In the genomic region with DNA sequence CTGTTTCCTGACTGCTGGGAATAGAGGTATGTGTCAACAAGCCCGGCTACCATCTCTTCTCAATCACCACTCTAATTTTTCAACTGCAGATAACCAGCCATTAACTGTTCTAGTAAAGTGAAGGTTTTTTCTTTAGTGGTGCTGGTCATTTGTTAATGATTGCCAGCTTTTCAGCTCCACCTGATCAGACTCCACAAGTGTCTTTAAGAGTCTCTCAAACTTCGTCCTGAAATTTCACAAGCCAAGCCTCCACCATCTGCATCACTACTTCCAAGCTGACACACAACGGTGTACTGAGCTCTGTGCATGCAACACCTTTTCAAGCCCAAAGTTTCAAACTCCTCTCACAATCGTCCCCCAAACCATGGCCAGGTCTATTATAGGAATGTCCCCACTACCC, we compare ENCODE assay signal across 24 mouse cellular contexts. TPM values are rescaled to one million over a fixed set of nuclear protein-coding genes. Genes with fewer than 3 reads are reported as not detected.
DNase-seq lines count a peak whose midpoint lies in the region; ATAC-seq and TF ChIP-seq lines count a peak whose summit lies in the region.
"Had no signal": no experiment of that assay in that cellular context is flagged by ENCODE, and none has a peak within 500 bp of the region (broad histone marks: within the 10 kb centered on the region; RNA-seq: fewer than 3 reads in every experiment).

No protein-coding gene starts in this region.

- H3K4me3 ChIP-seq in MEL (ENCODE audit: control insufficient read depth in 1 of 2, insufficient read depth in 1 of 2, low read depth in 2 of 2, low read length in 2 of 2) = no peak overlapping the region
- H3K4me3 ChIP-seq in kidney, embryonic 16.5 days (ENCODE audit: low read length) = no peak overlapping the region
- no peak overlapping the region for H3K4me3 ChIP-seq in lung, postnatal 0 days (ENCODE audit: low read depth, low read length)
- no peak overlapping the region for H3K4me3 ChIP-seq in left cerebral cortex, adult 2 months
- H3K4me3 ChIP-seq in hindbrain, embryonic 13.5 days = no peak overlapping the region
- H3K4me3 ChIP-seq: embryonic facial prominence, embryonic 10.5 days; heart, adult 2 months; hindbrain, embryonic 12.5 days; limb, embryonic 13.5 days; liver, embryonic 13.5 days; midbrain, embryonic 10.5 days had no signal

- no peak for TF ChIP-seq CTCF in MEL (IDR thresholded peaks at IDR 0.05 in 2 of 3, conservative IDR thresholded peaks at IDR 0.05 in 1 of 3; ENCODE audit: control insufficient read depth in 1 of 3, insufficient read depth in 1 of 3, low read depth in 2 of 3, low read length in 3 of 3, poor library complexity in 1 of 3, severe bottlenecking in 1 of 3)
- TF ChIP-seq CTCF in lung, postnatal 0 days (IDR thresholded peaks at IDR 0.05) = no peak
- no peak for TF ChIP-seq CTCF in left cerebral cortex, adult 2 months (IDR thresholded peaks at IDR 0.05)

- no peaks in the 10 kb centered on the region; a peak in 1 of 4 replicates for H3K36me3 ChIP-seq in MEL (ENCODE audit: control insufficient read depth in 1 of 2, insufficient read depth in 2 of 2, low read length in 2 of 2)
- H3K36me3 ChIP-seq in kidney, embryonic 16.5 days (ENCODE audit: insufficient read depth, low read length) = no peaks in the 10 kb centered on the region
- H3K36me3 ChIP-seq in lung, postnatal 0 days (ENCODE audit: insufficient read depth, low read length) = 0 out of 2 replicates have a peak, but pooled peaks cover under 1% of the 10 kb centered on the region
- H3K36me3 ChIP-seq in hindbrain, embryonic 13.5 days = peaks cover 1% of the 10 kb centered on the region; the same call in 1 of the 2 replicates
- H3K36me3 ChIP-seq: hindbrain, embryonic 12.5 days had no signal

- no peak for TF ChIP-seq RAD21 in MEL (IDR thresholded peaks at IDR 0.05; ENCODE audit: low read depth, low read length)

- intact Hi-C loops in left cerebral cortex, adult 2 months (cut with DNase I) = no loop called here

- 81% methylated on average over 4 of the region's 4 CpGs for WGBS in kidney, embryonic 16.5 days
- WGBS in lung, postnatal 0 days = 49% methylated on average over 4 of the region's 4 CpGs
- 89% methylated on average over 4 of the region's 4 CpGs for WGBS in hindbrain, embryonic 13.5 days

- H3K79me2 ChIP-seq in MEL (ENCODE audit: control insufficient read depth, insufficient read depth, low read length, poor library complexity) = no peaks in the 10 kb centered on the region

- H3K4me1 ChIP-seq in MEL (ENCODE audit: control insufficient read depth in 1 of 2, insufficient read depth in 2 of 2, low read length in 2 of 2) = peaks cover 0 to 2% of the 10 kb centered on the region in 2 experiments; a peak in 1 of 4 replicates
- peaks cover 3% of the 10 kb centered on the region for H3K4me1 ChIP-seq in kidney, embryonic 16.5 days (ENCODE audit: insufficient read depth, low read length)
- H3K4me1 ChIP-seq in lung, postnatal 0 days (ENCODE audit: insufficient read depth, low read depth, low read length) = peaks cover 9% of the 10 kb centered on the region; the same call in 1 of the 2 replicates
- peaks cover 2% of the 10 kb centered on the region; the same call in 1 of the 2 replicates for H3K4me1 ChIP-seq in hindbrain, embryonic 13.5 days (replicated peaks)
- H3K4me1 ChIP-seq: hindbrain, embryonic 12.5 days; limb, embryonic 13.5 days had no signal

- no peak overlapping the region for H3K9ac ChIP-seq in MEL (ENCODE audit: control insufficient read depth, low read depth, low read length, poor library complexity, severe bottlenecking)
- H3K9ac ChIP-seq in kidney, embryonic 16.5 days (replicated peaks; ENCODE audit: low read length) = no peak overlapping the region
- no peak overlapping the region for H3K9ac ChIP-seq in lung, postnatal 0 days (replicated peaks; ENCODE audit: low read depth)
- H3K9ac ChIP-seq in hindbrain, embryonic 13.5 days = no peak overlapping the region
- H3K9ac ChIP-seq: hindbrain, embryonic 12.5 days; limb, embryonic 13.5 days; liver, embryonic 13.5 days had no signal

- no peaks in the 10 kb centered on the region for H3K9me3 ChIP-seq in MEL (replicated peaks; ENCODE audit: insufficient read depth, low read length)
- no peaks in the 10 kb centered on the region for H3K9me3 ChIP-seq in kidney, embryonic 16.5 days (ENCODE audit: low read length)
- no peaks in the 10 kb centered on the region for H3K9me3 ChIP-seq in lung, postnatal 0 days (ENCODE audit: low read length)
- H3K9me3 ChIP-seq in hindbrain, embryonic 13.5 days = no peaks in the 10 kb centered on the region
- H3K9me3 ChIP-seq: embryonic facial prominence, embryonic 10.5 days; hindbrain, embryonic 12.5 days; limb, embryonic 13.5 days; liver, embryonic 13.5 days; midbrain, embryonic 10.5 days had no signal

- no peaks in the 10 kb centered on the region for H3K27me3 ChIP-seq in MEL (ENCODE audit: control insufficient read depth in 1 of 2, insufficient read depth in 2 of 2, low read length in 2 of 2)
- H3K27me3 ChIP-seq in kidney, embryonic 16.5 days (ENCODE audit: insufficient read depth, low read length) = no peaks in the 10 kb centered on the region
- no peaks in the 10 kb centered on the region for H3K27me3 ChIP-seq in lung, postnatal 0 days (replicated peaks; ENCODE audit: insufficient read depth, low read length)
- no peaks in the 10 kb centered on the region for H3K27me3 ChIP-seq in hindbrain, embryonic 13.5 days
- H3K27me3 ChIP-seq: hindbrain, embryonic 12.5 days; limb, embryonic 13.5 days; liver, embryonic 13.5 days had no signal

- no peak for TF ChIP-seq EP300 in MEL (IDR thresholded peaks at IDR 0.05; ENCODE audit: low read depth in 1 of 2, low read length in 2 of 2)
- TF ChIP-seq EP300 in lung, postnatal 0 days (IDR thresholded peaks at IDR 0.05) = peak; percentile 66

- peak; percentile 14 for DNase-seq in kidney, adult 11 months
- DNase-seq in kidney, postnatal 10 days = no peak
- no peak for DNase-seq in MEL (ENCODE audit: low read depth, low spot score)
- DNase-seq in lung, postnatal 0 days (ENCODE audit: low spot score) = peak; percentile 85
- no peak for DNase-seq in embryo, embryonic 9.5 days (ENCODE audit: extremely low spot score)
- DNase-seq in left cerebral cortex, adult 2 months (ENCODE audit: extremely low spot score in 1 of 2, low spot score in 2 of 2) = no peak
- DNase-seq: adrenal gland, postnatal 25 days; cerebellum, adult 9-11 months; gastrocnemius, postnatal 36 days; heart, adult 2 months; layer of hippocampus, postnatal 36 days; liver, embryonic 13.5 days; right cerebral cortex, postnatal 4 days; thymus, adult 18-20 months; thymus, postnatal 36 days had no signal

- peak; percentile 46 for ATAC-seq in kidney, embryonic 16.5 days (ENCODE audit: low FRiP score, low TSS enrichment)
- ATAC-seq in lung, postnatal 0 days = peak; percentile 80
- ATAC-seq in hindbrain, embryonic 13.5 days (ENCODE audit: low FRiP score) = no peak
- ATAC-seq: forebrain, embryonic 16.5 days; inflammation-experienced regulatory T-cells, adult 6 months had no signal

- no peak overlapping the region for H3K4me2 ChIP-seq in kidney, embryonic 16.5 days (replicated peaks; ENCODE audit: low read depth, low read length)
- H3K4me2 ChIP-seq in lung, postnatal 0 days (replicated peaks; ENCODE audit: low read depth, low read length) = no peak overlapping the region
- no peak overlapping the region for H3K4me2 ChIP-seq in hindbrain, embryonic 13.5 days
- H3K4me2 ChIP-seq: hindbrain, embryonic 12.5 days; limb, embryonic 13.5 days; liver, embryonic 13.5 days had no signal

- no peak for TF ChIP-seq POLR2A in MEL (IDR thresholded peaks at IDR 0.05; ENCODE audit: control insufficient read depth in 1 of 2, insufficient read depth in 1 of 2, low read depth in 1 of 2, low read length in 2 of 2, poor library complexity in 1 of 2)

- no peak overlapping the region for H3K27ac ChIP-seq in MEL (ENCODE audit: control insufficient read depth, low read depth, low read length)
- peak overlapping the region; percentile 22; the same call in 1 of the 2 replicates for H3K27ac ChIP-seq in kidney, embryonic 16.5 days (ENCODE audit: low read length)
- H3K27ac ChIP-seq in lung, postnatal 0 days (ENCODE audit: low read length) = peak overlapping the region; percentile 66
- no peak overlapping the region for H3K27ac ChIP-seq in left cerebral cortex, adult 2 months
- no peak overlapping the region for H3K27ac ChIP-seq in hindbrain, embryonic 13.5 days
- H3K27ac ChIP-seq: embryonic facial prominence, embryonic 10.5 days; heart, adult 2 months; hindbrain, embryonic 12.5 days; limb, embryonic 13.5 days; liver, embryonic 13.5 days; midbrain, embryonic 10.5 days had no signal

TF ChIP-seq in MEL, 35 proteins besides CTCF, POLR2A, EP300 and RAD21:
- TF ChIP-seq MXI1 (IDR thresholded peaks at IDR 0.05; ENCODE audit: low read depth, low read length) = no peak
- 0 out of 2 replicates have a peak, but pooled peaks have one; percentile 15 for TF ChIP-seq GABPA (IDR thresholded peaks at IDR 0.05; ENCODE audit: low read depth, low read length)

RNA-seq across cellular contexts. Expression of a gene that starts 5.7 kb away (rescaled TPM):
- 393 and 439 TPM in 2 replicates for total RNA-seq in MEL (2012; rRNA removed)
- polyA plus RNA-seq in MEL (2012; ENCODE audit: insufficient read depth in 1 of 2, insufficient read length in 2 of 2, low read depth in 1 of 2, low replicate concordance in 2 of 2, missing spikeins in 1 of 2) = 100 to 1,000 TPM in 1 of 2 experiments, not detected in 1; 381 TPM
- 692 and 698 TPM in 2 replicates for polyA plus RNA-seq in kidney, embryonic 16.5 days (2015; fragmentation: Nextera tagmentation; extraction: Ambion mirVana)
- 593 and 634 TPM in 2 replicates for polyA plus RNA-seq in lung, postnatal 0 days (2015; fragmentation: Nextera tagmentation; extraction: Ambion mirVana)
- total RNA-seq in left cerebral cortex, adult 2 months (2021) = 100 to 1,000 TPM; 343 to 356 TPM
- 826 and 836 TPM in 2 replicates for polyA plus RNA-seq in hindbrain, embryonic 13.5 days (2015; fragmentation: Nextera tagmentation; extraction: Ambion mirVana)

RNA-seq across cellular contexts. Expression of a gene that starts 28.0 kb away (rescaled TPM):
- total RNA-seq in MEL (2012; rRNA removed) = 19.3 and 21.9 TPM in 2 replicates
- 10 to 100 TPM in 1 of 2 experiments, not detected in 1; 25.8 TPM for polyA plus RNA-seq in MEL (2012; ENCODE audit: insufficient read depth in 1 of 2, insufficient read length in 2 of 2, low read depth in 1 of 2, low replicate concordance in 2 of 2, missing spikeins in 1 of 2)
- 81.4 and 86.2 TPM in 2 replicates for polyA plus RNA-seq in kidney, embryonic 16.5 days (2015; fragmentation: Nextera tagmentation; extraction: Ambion mirVana)
- polyA plus RNA-seq in lung, postnatal 0 days (2015; fragmentation: Nextera tagmentation; extraction: Ambion mirVana) = 129 and 140 TPM in 2 replicates
- 100 to 1,000 TPM; 263 to 274 TPM for total RNA-seq in left cerebral cortex, adult 2 months (2021)
- polyA plus RNA-seq in hindbrain, embryonic 13.5 days (2015; fragmentation: Nextera tagmentation; extraction: Ambion mirVana) = 106 and 112 TPM in 2 replicates

RNA-seq across cellular contexts. Expression of a gene that starts 46.7 kb away (rescaled TPM):
- 0.07 TPM in 1 of 2 replicates, not detected in the other for total RNA-seq in MEL (2012; rRNA removed)
- polyA plus RNA-seq in MEL (2012; ENCODE audit: insufficient read depth in 1 of 2, insufficient read length in 2 of 2, low read depth in 1 of 2, low replicate concordance in 2 of 2, missing spikeins in 1 of 2) = under 1 TPM in 1 of 2 experiments, not detected in 1; 0.13 TPM
- 29.5 and 33.0 TPM in 2 replicates for polyA plus RNA-seq in kidney, embryonic 16.5 days (2015; fragmentation: Nextera tagmentation; extraction: Ambion mirVana)
- 11.5 and 13.3 TPM in 2 replicates for polyA plus RNA-seq in lung, postnatal 0 days (2015; fragmentation: Nextera tagmentation; extraction: Ambion mirVana)
- 1 to 10 TPM; 6.3 to 7.4 TPM for total RNA-seq in left cerebral cortex, adult 2 months (2021)
- 6.8 and 12.6 TPM in 2 replicates for polyA plus RNA-seq in hindbrain, embryonic 13.5 days (2015; fragmentation: Nextera tagmentation; extraction: Ambion mirVana)
- total RNA-seq: common myeloid progenitor, adult 5-6 weeks had no signal

Comparison
In these comparisons a context has a peak if more than half of its experiments do, and no peak if none do; other contexts are left out.
1. DNase-seq: peak in kidney, adult 11 months (single experiment) and lung, postnatal 0 days (single experiment); none in kidney, postnatal 10 days (single experiment), MEL (single experiment), embryo, embryonic 9.5 days (single experiment) and left cerebral cortex, adult 2 months (0 of 2).
2. H3K27ac ChIP-seq: peak in kidney, embryonic 16.5 days (single experiment) and lung, postnatal 0 days (single experiment); none in MEL (single experiment), left cerebral cortex, adult 2 months (single experiment) and hindbrain, embryonic 13.5 days (single experiment).